Mouse (Mus musculus) myocyte (in vitro differentiated cells): ENCODE measurements around the gene A930002H24Rik.

Experiments
- CEBPB ChIP-seq: IDR thresholded peaks from 2 replicates; pipeline ENCODE4 v1.6.1; 2011; ENCODE audit warnings: mild to moderate bottlenecking, moderate library complexity; ENCODE audit not compliant: poor library complexity, insufficient read depth, severe bottlenecking
- E2F4 ChIP-seq: IDR thresholded peaks from one replicate; pipeline ENCODE4 v1.6.1; 2011; ENCODE audit warnings: mild to moderate bottlenecking, control low read depth, moderate library complexity; ENCODE audit not compliant: insufficient read depth
- MAX ChIP-seq: IDR thresholded peaks from one replicate; pipeline ENCODE4 v1.6.1; 2011; ENCODE audit warnings: low read depth, mild to moderate bottlenecking, control low read depth
- POLR2A ChIP-seq: IDR thresholded peaks from one replicate; pipeline ENCODE4 v1.6.1; 2011; ENCODE audit warnings: low read depth, mild to moderate bottlenecking, control low read depth, moderate library complexity; ENCODE audit not compliant: insufficient read length
- POLR2AphosphoS2 ChIP-seq: IDR thresholded peaks from one replicate; pipeline ENCODE4 v1.6.1; 2011; ENCODE audit warnings: low read depth, control low read depth; ENCODE audit not compliant: insufficient read length
- REST ChIP-seq: IDR thresholded peaks from one replicate; pipeline ENCODE4 v1.6.1; 2011; ENCODE audit warnings: mild to moderate bottlenecking, control low read depth, moderate library complexity; ENCODE audit not compliant: insufficient read depth, insufficient read length
- TCF12 ChIP-seq: IDR thresholded peaks from one replicate; pipeline ENCODE4 v1.6.1; 2011; ENCODE audit warnings: mild to moderate bottlenecking, control low read depth; ENCODE audit not compliant: poor library complexity, insufficient read depth, severe bottlenecking
- USF1 ChIP-seq: IDR thresholded peaks from one replicate; pipeline ENCODE4 v1.6.1; 2011; ENCODE audit warnings: low read depth, mild to moderate bottlenecking, control low read depth, moderate library complexity

- TF ChIP-seq POLR2A (no peak), REST (no peak), POLR2AphosphoS2 (no peak), USF1 (no peak), CEBPB (no peak), TCF12 (no peak), E2F4 (no peak), MAX (no peak)
These were observed 45.1 kb downstream of the A930002H24Rik start for GRCm38 (mm10) chr17:63818444-63819027.
